Mouse (Mus musculus) layer of hippocampus, adult 2 months (tissue): Measurements from ENCODE around the gene Olfr482. TPM values are rescaled to one million over a fixed set of nuclear protein-coding genes. Genes with fewer than 3 reads are reported as not detected.

Experiments used
- DNase-seq, 2 experiments: peaks; one replicate each; pipeline ENCODE4 v3.0.0; 2022; ENCODE audit warnings: low spot score in 2 of 2
- H3K27ac ChIP-seq: fragments of 200-600 bp; 2 replicates; pipeline ENCODE4 v1.8.1; 2022
- H3K4me3 ChIP-seq: fragments of 200-600 bp; 2 replicates; pipeline ENCODE4 v1.8.1; 2022; ENCODE audit warnings: mild to moderate bottlenecking
- CTCF ChIP-seq: fragments of 200-600 bp; conservative IDR thresholded peaks from 2 replicates; pipeline ENCODE4 v1.8.1; 2022; ENCODE audit warnings: antibody characterized with exemption, mild to moderate bottlenecking, moderate library complexity
- long read RNA-seq, 2 experiments: library from polyadenylated mRNA; stranded (forward); transcript quantifications; one replicate each; pipeline ENCODE4 v2.0.0; 2021; ENCODE audit warnings: borderline mapping rate in 2 of 2
- total RNA-seq, 2 experiments: library from RNA; stranded (reverse); gene quantifications; 2 replicates each; pipeline ENCODE4 v1.2.3; 2021

Olfr482 gene
- 1 to 10 TPM; 2.2 TPM for total RNA-seq
- long read RNA-seq, experiment 1: 0 reads
- long read RNA-seq, experiment 2: 0 reads

- no peak for DNase-seq
- TF ChIP-seq CTCF: no peak
- Histone ChIP-seq H3K27ac (no peak within 1 kb of the TSS), H3K4me3 (no peak within 1 kb of the TSS)
These were observed at the start of gene Olfr482 for GRCm38 (mm10) chr7:108097486-108097885. Gene Olfr482, minus strand, starts transcription at chr7:108097586.

- Histone ChIP-seq H3K4me3 (no peak within 1 kb of the TSS), H3K27ac (no peak within 1 kb of the TSS)
- DNase-seq: no peak
- TF ChIP-seq CTCF: no peak
These were observed 30.0 kb upstream of the Olfr482 start, which contains the start of gene Olfr484 for GRCm38 (mm10) chr7:108127349-108127748. Gene Olfr484, minus strand, starts transcription at chr7:108127449.

- Histone ChIP-seq H3K27ac (no peak overlapping the region), H3K4me3 (no peak overlapping the region)
- no peak for TF ChIP-seq CTCF
- DNase-seq: no peak
These were observed 24.0 kb upstream of the Olfr482 start for GRCm38 (mm10) chr7:108121416-108121815.

- no peak for TF ChIP-seq CTCF
- Histone ChIP-seq H3K27ac (no peak overlapping the region), H3K4me3 (no peak overlapping the region)
- DNase-seq: no peak
These were observed 23.3 kb upstream of the Olfr482 start for GRCm38 (mm10) chr7:108120681-108121080.

GRCm38 (mm10) chr7:108100549-108100948 lies 3.2 kb upstream of the Olfr482 start, which contains the start of gene Olfr483:
Gene Olfr483, plus strand, starts transcription at chr7:108100849.
- H3K27ac ChIP-seq: no peak within 1 kb of the TSS
- TF ChIP-seq CTCF: no peak
- DNase-seq: no peak
- H3K4me3 ChIP-seq: no peak within 1 kb of the TSS

GRCm38 (mm10) chr7:108079555-108079954 lies 17.8 kb downstream of the Olfr482 start, which contains the start of gene Olfr481:
Gene Olfr481, plus strand, starts transcription at chr7:108079855.
- no peak within 1 kb of the TSS for H3K27ac ChIP-seq
- no peak for DNase-seq
- TF ChIP-seq CTCF: no peak
- no peak within 1 kb of the TSS for H3K4me3 ChIP-seq

GRCm38 (mm10) chr7:108067246-108067645 lies 30.1 kb downstream of the Olfr482 start, which contains the start of gene Olfr480:
Gene Olfr480, minus strand, starts transcription at chr7:108067346.
- TF ChIP-seq CTCF: no peak
- Histone ChIP-seq H3K4me3 (no peak within 1 kb of the TSS), H3K27ac (no peak within 1 kb of the TSS)
- DNase-seq: no peak

- no peak within 1 kb of the TSS for H3K4me3 ChIP-seq
- DNase-seq: no peak
- H3K27ac ChIP-seq: no peak within 1 kb of the TSS
- TF ChIP-seq CTCF: no peak
These were observed 47.0 kb downstream of the Olfr482 start, which contains the start of gene Olfr479 for GRCm38 (mm10) chr7:108050393-108050792. Gene Olfr479, plus strand, starts transcription at chr7:108050693.

Other genes with a start within 250 kb of the Olfr482 start
- gene Olfr472, start 199.7 kb downstream of the Olfr482 start, total RNA-seq: not detected
- not detected for gene Olfr473, start 167.1 kb downstream of the Olfr482 start, total RNA-seq
- gene Olfr474, start 142.9 kb downstream of the Olfr482 start, total RNA-seq: not detected
- gene Olfr476, start 132.8 kb downstream of the Olfr482 start, total RNA-seq: not detected
- not detected for gene Olfr477, start 110.9 kb downstream of the Olfr482 start, total RNA-seq
- gene Olfr478, start 63.6 kb downstream of the Olfr482 start, total RNA-seq: not detected
- not detected for gene Olfr479, start 46.9 kb downstream of the Olfr482 start, total RNA-seq
- not detected for gene Olfr480, start 30.2 kb downstream of the Olfr482 start, total RNA-seq
- gene Olfr481, start 17.7 kb downstream of the Olfr482 start, total RNA-seq: not detected
- not detected for gene Olfr483, start 3.3 kb upstream of the Olfr482 start, total RNA-seq
- not detected for gene Olfr484, start 29.9 kb upstream of the Olfr482 start, total RNA-seq
- not detected for gene Olfr485, start 62.3 kb upstream of the Olfr482 start, total RNA-seq
- gene Olfr486, start 75.2 kb upstream of the Olfr482 start, total RNA-seq: not detected
- gene Olfr487, start 117.0 kb upstream of the Olfr482 start, total RNA-seq: not detected
- gene Olfr488, start 160.8 kb upstream of the Olfr482 start, total RNA-seq: not detected
- not detected for gene Olfr490, start 191.3 kb upstream of the Olfr482 start, total RNA-seq
- gene Olfr491, start 215.9 kb upstream of the Olfr482 start, total RNA-seq: not detected
- not detected for gene Olfr492, start 226.1 kb upstream of the Olfr482 start, total RNA-seq
- not detected for gene Olfr493, start 249.4 kb upstream of the Olfr482 start, total RNA-seq